Mouse (Mus musculus): ENCODE results near the gene Rho.

DNA sequence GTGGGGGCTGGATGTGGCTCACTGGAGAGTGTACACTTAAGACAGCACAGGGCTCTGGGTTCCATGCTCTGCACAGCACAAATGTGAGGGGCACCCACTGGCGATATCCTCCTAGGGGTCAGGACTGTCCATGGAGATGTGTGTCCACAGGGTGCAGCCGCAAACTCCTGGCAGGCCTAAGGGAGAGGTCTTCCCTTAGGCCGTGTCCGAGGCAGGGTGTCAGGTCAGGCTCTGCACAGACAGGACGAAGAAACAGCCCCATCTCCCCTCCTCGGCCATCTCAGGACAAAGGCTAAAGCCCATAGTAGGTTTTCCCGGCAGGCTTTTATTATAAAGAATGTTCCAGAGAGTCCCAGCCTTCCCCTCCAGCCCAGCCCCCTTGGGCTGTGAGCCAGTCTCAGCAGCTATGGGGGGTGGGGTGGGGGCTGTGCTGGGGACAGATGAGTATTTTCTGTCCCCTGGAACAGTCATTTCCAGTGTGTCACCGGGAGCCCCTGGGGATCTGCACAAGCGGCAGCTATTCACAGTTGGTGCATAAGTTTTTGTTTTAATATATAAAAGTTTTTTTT lies 23.0 kb downstream of the Rho start:
- TF ChIP-seq ZC3H11A (IDR thresholded peaks at IDR 0.05; ENCODE audit: borderline replicate concordance, low read depth, low read length) = no peak
- no peak for TF ChIP-seq HCFC1 (IDR thresholded peaks at IDR 0.05; ENCODE audit: borderline replicate concordance, insufficient read depth, low read length)
- no peak for TF ChIP-seq MAFK (IDR thresholded peaks at IDR 0.05; ENCODE audit: insufficient read depth, low read depth, low read length)
- TF ChIP-seq CHD2 (IDR thresholded peaks at IDR 0.05; ENCODE audit: low read depth, low read length) = no peak
- no peak for TF ChIP-seq ZNF384 (IDR thresholded peaks at IDR 0.05; ENCODE audit: low read depth, low read length)
